Comparison of ENCODE assay signal across 9 mouse cellular contexts in genomic region chr17:45731172-45731864, GRCm38 (mm10). TPM values are rescaled to one million over a fixed set of nuclear protein-coding genes. Genes with fewer than 3 reads are reported as not detected.
DNase-seq lines count a peak whose midpoint lies in the region; ATAC-seq and TF ChIP-seq lines count a peak whose summit lies in the region.
"Had no signal": no experiment of that assay in that cellular context is flagged by ENCODE, and none has a peak within 500 bp of the region (broad histone marks: within the 10 kb centered on the region; RNA-seq: fewer than 3 reads in every experiment).

No protein-coding gene starts in this region.

- DNase-seq in adrenal gland, postnatal 14 days, result peak; percentile 90
- peak; percentile 89 for DNase-seq in embryonic facial prominence, embryonic 10.5 days (ENCODE audit: low spot score)
- peak; percentile 80 to 89 for DNase-seq in heart, adult 2 months
- peak; percentile 91 to 92 for DNase-seq in kidney, postnatal 4 days
- peak; percentile 92 for DNase-seq in lung, postnatal 10 days
- peak; percentile 93 for DNase-seq in retina, postnatal 1 day
- peak; percentile 92 for DNase-seq in thymus, postnatal 4 days

- no peak overlapping the region; the same call in 1 of the 2 replicates for H3K27ac ChIP-seq in embryonic facial prominence, embryonic 10.5 days (replicated peaks)
- H3K27ac ChIP-seq in heart, adult 2 months, result no peak overlapping the region
- H3K27ac ChIP-seq: heart, embryonic 15.5 days had no signal

- H3K9me3 ChIP-seq in embryonic facial prominence, embryonic 10.5 days, result no peaks in the 10 kb centered on the region
- H3K9me3 ChIP-seq: heart, embryonic 15.5 days had no signal

- peak; percentile 90; the same call in 1 of the 2 replicates for TF ChIP-seq EP300 in heart, adult 2 months (IDR thresholded peaks at IDR 0.05; ENCODE audit: insufficient read depth, low read depth, low read length)

- peak; percentile 75 for ATAC-seq in CD4-positive, CD25-positive, alpha-beta regulatory T cell, adult 4 months

- H3K9ac ChIP-seq in heart, adult 2 months (ENCODE audit: low read depth, low read length), result no peak overlapping the region
- H3K9ac ChIP-seq: heart, embryonic 15.5 days had no signal

- H3K36me3 ChIP-seq in embryonic facial prominence, embryonic 10.5 days (replicated peaks), result no peaks in the 10 kb centered on the region
- no peaks in the 10 kb centered on the region for H3K36me3 ChIP-seq in heart, adult 2 months (ENCODE audit: control insufficient read depth, insufficient read depth, low read length)
- H3K36me3 ChIP-seq: heart, embryonic 15.5 days had no signal

- intact Hi-C loops in heart, adult 2 months (cut with DNase I), result loop anchor here (1.0 to 10.0 kb wide), 4 partner anchors 301 to 566 kb away; partner anchors contain the start of genes Dlk2, Gtpbp2 and Vegfa

- no peak for TF ChIP-seq POLR2A in heart, adult 2 months (IDR thresholded peaks at IDR 0.05; ENCODE audit: insufficient read depth, low read depth, low read length)

- peaks cover 35% of the 10 kb centered on the region for H3K27me3 ChIP-seq in embryonic facial prominence, embryonic 10.5 days (replicated peaks; ENCODE audit: low read depth, poor library complexity, severe bottlenecking)
- H3K27me3 ChIP-seq in heart, adult 2 months (ENCODE audit: control insufficient read depth, insufficient read depth, low read length), result no peaks in the 10 kb centered on the region

- WGBS in embryonic facial prominence, embryonic 10.5 days, result 25% methylated on average over 9 of the region's 9 CpGs
- 28% methylated on average over 9 of the region's 9 CpGs for WGBS in heart, adult 2 months

- H3K4me3 ChIP-seq in embryonic facial prominence, embryonic 10.5 days, result no peak overlapping the region
- H3K4me3 ChIP-seq in heart, adult 2 months, result no peak overlapping the region
- H3K4me3 ChIP-seq: heart, embryonic 15.5 days had no signal

- H3K79me2 ChIP-seq in heart, adult 2 months (replicated peaks; ENCODE audit: control insufficient read depth, insufficient read depth, low read length), result no peaks in the 10 kb centered on the region

- H3K4me1 ChIP-seq in embryonic facial prominence, embryonic 10.5 days, result peaks cover 84% of the 10 kb centered on the region
- peaks cover 7% of the 10 kb centered on the region for H3K4me1 ChIP-seq in heart, adult 2 months (ENCODE audit: control insufficient read depth, insufficient read depth, low read length)

- no peak; the same call in 1 of the 2 replicates for TF ChIP-seq CTCF in heart, adult 2 months (IDR thresholded peaks at IDR 0.05)

RNA-seq across cellular contexts. Expression of gene 1600014C23Rik, which starts 2.3 kb away (rescaled TPM):
- polyA plus RNA-seq in CD4-positive, CD25-positive, alpha-beta regulatory T cell, adult 4 months (2017; shearing (Covaris generic)), result not detected
- not detected in 2 replicates for total RNA-seq in adrenal gland, postnatal 14 days (2021)
- polyA plus RNA-seq in embryonic facial prominence, embryonic 10.5 days (2016; fragmentation: Nextera tagmentation; extraction: Ambion mirVana), result not detected in 2 replicates
- total RNA-seq in heart, adult 2 months (2021), result under 1 TPM in 1 of 2 experiments, not detected in 1; 0.66 TPM
- 0.88 TPM in 1 of 2 replicates, not detected in the other for polyA plus RNA-seq in heart, adult 2 months (2012; rRNA removed)

RNA-seq across cellular contexts. Expression of gene Tmem63b, which starts 44.6 kb away (rescaled TPM):
- 1 to 10 TPM; 3.8 to 4.8 TPM for polyA plus RNA-seq in CD4-positive, CD25-positive, alpha-beta regulatory T cell, adult 4 months (2017; shearing (Covaris generic))
- 45.4 and 48.1 TPM in 2 replicates for total RNA-seq in adrenal gland, postnatal 14 days (2021)
- polyA plus RNA-seq in embryonic facial prominence, embryonic 10.5 days (2016; fragmentation: Nextera tagmentation; extraction: Ambion mirVana), result 41.6 and 51.6 TPM in 2 replicates
- total RNA-seq in heart, adult 2 months (2021), result 10 to 100 TPM; 81.8 to 90.1 TPM
- polyA plus RNA-seq in heart, adult 2 months (2012; rRNA removed), result 122 and 154 TPM in 2 replicates

RNA-seq across cellular contexts. Expression of gene Mrpl14, which starts 45.2 kb away (rescaled TPM):
- 10 to 100 TPM; 91.5 to 92.9 TPM for polyA plus RNA-seq in CD4-positive, CD25-positive, alpha-beta regulatory T cell, adult 4 months (2017; shearing (Covaris generic))
- total RNA-seq in adrenal gland, postnatal 14 days (2021), result 119 and 122 TPM in 2 replicates
- polyA plus RNA-seq in embryonic facial prominence, embryonic 10.5 days (2016; fragmentation: Nextera tagmentation; extraction: Ambion mirVana), result 156 and 170 TPM in 2 replicates
- 100 to 1,000 TPM; 149 to 161 TPM for total RNA-seq in heart, adult 2 months (2021)
- 133 and 170 TPM in 2 replicates for polyA plus RNA-seq in heart, adult 2 months (2012; rRNA removed)
